Mouse (Mus musculus): ENCODE measurements around the gene Tor3a. TPM values are rescaled to one million over a fixed set of nuclear protein-coding genes. Genes with fewer than 3 reads are reported as not detected.

The Tor3a gene
- polyA plus RNA-seq, 1 experiment = 3.0 TPM

DNA sequence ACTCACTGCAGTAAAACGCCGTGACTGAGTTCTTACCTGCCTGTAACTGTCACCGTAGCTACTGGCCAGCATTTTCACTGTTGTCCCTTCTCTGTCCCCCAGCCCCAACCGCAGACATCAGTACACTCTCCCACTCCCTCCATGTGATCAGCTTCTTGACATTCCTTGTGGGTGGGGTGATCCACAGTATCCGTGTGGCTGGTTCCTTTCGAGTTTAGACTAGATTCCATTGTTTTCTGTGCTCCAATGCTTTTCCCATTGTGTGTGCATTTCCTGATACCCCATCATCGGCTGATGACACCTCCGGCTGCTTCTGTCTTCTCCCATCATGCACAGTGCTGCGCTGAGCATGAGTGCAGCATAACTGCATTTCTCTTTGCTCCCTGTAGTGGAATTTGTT, 23.5 kb downstream of the Tor3a start:
- TF ChIP-seq CTCF (IDR thresholded peaks at IDR 0.05; ENCODE audit: borderline replicate concordance, extremely low read depth, insufficient read depth, insufficient read length) = no peak
- no peak for TF ChIP-seq POLR2A (IDR thresholded peaks at IDR 0.05; ENCODE audit: borderline replicate concordance, extremely low read depth, insufficient read depth, insufficient read length, poor library complexity, severe bottlenecking)

DNA sequence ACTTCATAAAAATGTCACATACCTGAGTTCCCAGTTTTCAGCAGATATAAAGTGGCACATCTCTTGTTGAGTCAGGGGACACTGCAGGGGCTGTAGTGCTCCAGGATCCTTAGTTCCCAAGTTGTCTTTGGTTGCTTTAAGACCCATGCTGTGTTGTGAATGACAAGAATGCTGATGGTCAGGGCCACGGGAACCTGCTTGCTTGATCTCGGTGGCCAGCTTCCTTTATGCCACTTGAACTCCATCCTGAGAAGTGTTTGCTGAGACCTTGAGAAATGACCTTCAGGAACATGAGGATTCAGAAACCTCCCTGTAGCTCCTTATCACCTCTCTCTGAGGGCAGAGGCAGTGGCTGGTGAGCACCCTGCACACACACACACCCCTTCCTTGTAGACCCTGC, 25.5 kb downstream of the Tor3a start:
- TF ChIP-seq POLR2A (IDR thresholded peaks at IDR 0.05; ENCODE audit: borderline replicate concordance, extremely low read depth, insufficient read depth, insufficient read length, poor library complexity, severe bottlenecking) (no peak), CTCF (IDR thresholded peaks at IDR 0.05; ENCODE audit: borderline replicate concordance, extremely low read depth, insufficient read depth, insufficient read length) (no peak)
- no peak for DNase-seq (ENCODE audit: low read depth)

More for the DNA sequence above, 23.5 kb downstream of the Tor3a start:
- DNase-seq (ENCODE audit: low read depth) = no peak

DNA sequence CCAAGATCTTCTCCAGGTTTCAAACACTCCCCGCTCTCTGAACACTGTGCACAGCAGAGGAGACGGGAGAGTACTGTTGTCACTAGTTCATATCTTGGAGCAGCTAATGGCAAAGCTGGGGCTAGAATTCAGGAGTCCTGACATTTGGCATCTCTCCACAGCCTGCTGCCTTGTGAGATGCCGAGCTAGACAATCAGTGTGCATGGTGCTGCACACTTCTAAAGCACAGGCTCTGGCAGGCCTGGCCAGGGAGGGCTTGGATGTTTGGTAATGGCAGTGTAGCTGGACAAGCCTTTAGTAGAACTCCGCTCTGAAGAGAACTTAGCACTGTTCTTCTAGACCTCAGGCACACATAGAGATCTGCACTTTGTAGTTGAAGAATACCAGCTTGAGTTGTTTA, 28.2 kb downstream of the Tor3a start:
- peak; percentile 59 for DNase-seq (ENCODE audit: low read depth)
- TF ChIP-seq POLR2A (IDR thresholded peaks at IDR 0.05; ENCODE audit: borderline replicate concordance, extremely low read depth, insufficient read depth, insufficient read length, poor library complexity, severe bottlenecking) (no peak), CTCF (IDR thresholded peaks at IDR 0.05; ENCODE audit: borderline replicate concordance, extremely low read depth, insufficient read depth, insufficient read length) (no peak)

DNA sequence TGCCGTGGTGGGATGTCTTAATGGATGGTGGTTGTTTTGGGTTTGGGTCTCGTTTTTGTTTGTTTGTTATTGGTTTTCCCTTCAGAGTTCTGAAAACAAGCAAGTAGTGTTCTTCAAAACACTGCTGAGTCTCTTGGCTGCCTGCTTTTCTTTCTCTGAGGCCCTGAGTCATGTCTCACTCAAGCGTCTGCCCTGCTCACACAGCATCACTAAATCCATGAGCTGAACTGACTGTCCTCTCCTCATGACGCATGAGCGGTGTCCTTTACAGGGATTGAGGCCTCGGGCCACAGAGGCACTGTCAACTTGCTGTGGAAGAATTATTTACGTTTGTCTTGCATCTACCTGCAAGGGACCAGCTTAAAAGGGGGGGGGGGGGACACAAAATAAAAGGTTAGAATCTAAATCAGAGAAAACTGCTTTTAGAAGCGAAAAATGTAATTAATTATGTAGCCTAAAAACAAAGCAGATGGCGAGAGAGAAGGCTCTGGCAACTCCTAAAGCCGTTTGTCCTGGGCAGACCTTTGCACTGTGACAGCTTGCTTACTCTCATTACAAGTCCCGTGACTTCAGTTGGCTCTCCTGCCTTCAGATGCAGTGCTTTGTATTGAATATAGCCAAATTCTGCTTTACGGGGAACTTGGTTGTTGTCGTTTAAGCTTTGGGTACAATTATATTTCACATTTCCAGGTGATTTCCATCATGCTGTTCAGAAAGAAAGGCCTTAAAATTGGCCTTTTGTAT, 29.2 kb downstream of the Tor3a start:
- TF ChIP-seq CTCF (IDR thresholded peaks at IDR 0.05; ENCODE audit: borderline replicate concordance, extremely low read depth, insufficient read depth, insufficient read length) = no peak
- no peak for TF ChIP-seq POLR2A (IDR thresholded peaks at IDR 0.05; ENCODE audit: borderline replicate concordance, extremely low read depth, insufficient read depth, insufficient read length, poor library complexity, severe bottlenecking)
- DNase-seq (ENCODE audit: low read depth) = peak; percentile 63

DNA sequence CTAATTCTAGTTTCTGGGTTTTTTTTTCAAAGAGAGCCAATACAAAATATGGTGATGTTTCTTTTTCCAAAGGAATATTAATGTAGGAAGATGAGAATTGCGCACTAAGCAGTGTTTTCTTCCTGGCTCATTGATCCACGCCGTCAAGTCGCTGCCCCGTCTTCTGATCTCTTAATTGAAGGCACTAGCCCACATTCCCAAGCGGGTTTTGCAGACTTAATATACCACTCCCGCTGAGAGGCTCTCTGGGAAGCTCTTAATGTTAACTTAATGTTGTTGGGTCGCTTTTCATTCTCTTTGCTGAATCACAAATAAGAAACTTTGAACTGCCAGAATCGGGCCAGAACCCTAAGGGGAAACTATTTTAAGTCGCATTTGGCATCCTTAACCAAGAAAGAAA, 30.1 kb downstream of the Tor3a start:
- peak; percentile 55 for DNase-seq (ENCODE audit: low read depth)
- TF ChIP-seq CTCF (IDR thresholded peaks at IDR 0.05; ENCODE audit: borderline replicate concordance, extremely low read depth, insufficient read depth, insufficient read length) (no peak), POLR2A (IDR thresholded peaks at IDR 0.05; ENCODE audit: borderline replicate concordance, extremely low read depth, insufficient read depth, insufficient read length, poor library complexity, severe bottlenecking) (no peak)

DNA sequence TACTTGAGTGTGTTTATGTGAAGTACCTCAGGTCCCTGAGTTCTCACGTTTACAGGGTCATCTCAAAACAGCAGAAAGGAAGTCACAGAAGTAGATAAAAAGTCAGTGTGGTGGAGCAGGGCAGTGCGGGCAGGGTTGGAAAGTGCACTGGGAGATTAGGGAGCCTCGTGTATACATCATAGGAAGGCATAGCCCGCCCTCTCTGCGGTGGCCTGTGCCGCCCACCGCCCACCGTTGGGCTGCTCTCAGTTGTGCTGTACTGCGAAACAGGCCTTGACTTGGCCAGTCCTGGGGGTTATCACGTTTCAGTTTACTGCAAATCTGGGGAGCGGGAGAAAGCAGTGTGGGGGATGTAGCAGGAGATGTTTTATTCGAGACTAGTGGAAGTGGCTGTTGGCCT, 31.3 kb downstream of the Tor3a start:
- DNase-seq (ENCODE audit: low read depth) = no peak
- TF ChIP-seq POLR2A (IDR thresholded peaks at IDR 0.05; ENCODE audit: borderline replicate concordance, extremely low read depth, insufficient read depth, insufficient read length, poor library complexity, severe bottlenecking) (no peak), CTCF (IDR thresholded peaks at IDR 0.05; ENCODE audit: borderline replicate concordance, extremely low read depth, insufficient read depth, insufficient read length) (no peak)

DNA sequence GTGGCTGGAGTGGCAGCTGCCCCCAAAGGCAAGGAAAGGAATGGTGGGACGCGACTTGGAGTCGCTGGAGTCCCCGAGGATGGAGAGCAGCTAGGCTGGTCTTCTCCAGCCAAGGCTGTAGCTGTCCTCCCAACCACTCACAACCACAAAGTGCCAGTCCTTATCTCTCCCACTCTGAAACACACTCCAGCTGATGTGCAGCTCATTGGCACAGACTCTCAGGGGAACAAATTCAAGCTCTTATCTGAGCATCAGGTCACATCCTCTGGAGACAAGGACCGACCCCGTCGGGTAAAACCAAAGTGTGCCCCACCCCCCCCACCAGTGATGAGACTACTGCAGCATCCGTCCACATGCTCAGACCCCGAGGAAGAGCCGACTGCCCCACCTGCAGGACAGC, 32.3 kb downstream of the Tor3a start:
- no peak for DNase-seq (ENCODE audit: low read depth)
- TF ChIP-seq POLR2A (IDR thresholded peaks at IDR 0.05; ENCODE audit: borderline replicate concordance, extremely low read depth, insufficient read depth, insufficient read length, poor library complexity, severe bottlenecking) = no peak
- TF ChIP-seq CTCF (IDR thresholded peaks at IDR 0.05; ENCODE audit: borderline replicate concordance, extremely low read depth, insufficient read depth, insufficient read length) = no peak

DNA sequence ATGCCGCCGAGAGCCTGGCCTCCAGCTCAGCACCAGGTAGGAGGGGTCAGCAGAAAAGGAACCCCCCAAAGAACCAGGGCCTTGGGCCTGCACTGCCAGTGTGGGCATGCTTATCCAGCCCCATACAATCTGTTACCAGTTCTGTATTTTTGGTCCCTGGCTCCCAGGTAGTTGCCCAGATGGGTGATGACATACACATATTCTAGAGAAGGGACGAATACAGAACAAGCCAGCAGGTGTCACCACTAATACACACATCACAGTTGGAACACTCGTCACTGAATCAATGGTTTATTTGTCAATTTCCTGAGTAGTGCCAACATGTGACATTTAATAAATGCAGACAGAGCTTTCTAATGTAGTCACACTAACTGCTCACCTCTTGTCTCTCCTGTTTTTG, 33.6 kb downstream of the Tor3a start:
- peak; percentile 17; the same call in 1 of the 2 replicates for TF ChIP-seq CTCF (IDR thresholded peaks at IDR 0.05; ENCODE audit: borderline replicate concordance, extremely low read depth, insufficient read depth, insufficient read length)
- TF ChIP-seq POLR2A (IDR thresholded peaks at IDR 0.05; ENCODE audit: borderline replicate concordance, extremely low read depth, insufficient read depth, insufficient read length, poor library complexity, severe bottlenecking) = no peak
- peak; percentile 53 for DNase-seq (ENCODE audit: low read depth)

DNA sequence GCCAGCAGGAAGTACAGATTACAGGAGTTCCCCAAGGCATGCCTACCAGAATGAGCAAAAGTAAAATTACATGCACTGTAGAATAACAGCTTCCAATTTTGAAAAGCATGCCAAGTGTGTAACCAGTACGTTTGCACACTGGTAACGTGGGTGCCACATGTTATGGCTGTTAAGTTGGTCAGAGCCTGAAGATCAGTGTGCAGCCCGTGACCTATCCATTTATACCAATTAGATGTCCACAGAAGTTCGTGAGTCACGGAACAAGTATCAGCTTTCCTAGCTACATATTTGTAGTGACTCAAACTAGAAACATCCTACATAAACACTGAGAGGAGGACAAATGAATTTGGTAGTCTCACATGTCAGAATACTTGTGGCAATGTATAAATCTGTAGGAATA, 34.7 kb downstream of the Tor3a start:
- DNase-seq (ENCODE audit: low read depth) = no peak
- TF ChIP-seq POLR2A (IDR thresholded peaks at IDR 0.05; ENCODE audit: borderline replicate concordance, extremely low read depth, insufficient read depth, insufficient read length, poor library complexity, severe bottlenecking) (no peak), CTCF (IDR thresholded peaks at IDR 0.05; ENCODE audit: borderline replicate concordance, extremely low read depth, insufficient read depth, insufficient read length) (no peak)

DNA sequence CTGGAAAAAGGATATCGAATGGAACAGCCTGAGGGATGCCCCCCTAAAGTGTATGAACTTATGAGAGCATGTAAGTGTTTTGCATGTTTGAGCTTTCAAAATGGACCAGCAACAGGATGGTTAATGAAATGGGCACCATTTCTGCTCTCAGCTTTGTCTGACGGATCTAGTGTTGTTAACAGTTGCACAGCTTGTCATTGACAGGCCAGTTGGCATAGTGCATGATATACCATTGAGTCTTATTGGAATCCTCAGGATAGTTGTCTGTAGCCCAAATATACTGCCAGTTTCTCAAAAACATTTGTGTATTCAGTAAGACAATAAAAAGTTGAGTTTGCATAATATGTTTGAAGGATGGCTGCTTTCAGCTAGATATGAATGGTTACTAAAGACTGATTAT, 39.0 kb downstream of the Tor3a start:
- no peak for TF ChIP-seq POLR2A (IDR thresholded peaks at IDR 0.05; ENCODE audit: borderline replicate concordance, extremely low read depth, insufficient read depth, insufficient read length, poor library complexity, severe bottlenecking)
- no peak for TF ChIP-seq CTCF (IDR thresholded peaks at IDR 0.05; ENCODE audit: borderline replicate concordance, extremely low read depth, insufficient read depth, insufficient read length)
- peak; percentile 64 for DNase-seq (ENCODE audit: low read depth)

DNA sequence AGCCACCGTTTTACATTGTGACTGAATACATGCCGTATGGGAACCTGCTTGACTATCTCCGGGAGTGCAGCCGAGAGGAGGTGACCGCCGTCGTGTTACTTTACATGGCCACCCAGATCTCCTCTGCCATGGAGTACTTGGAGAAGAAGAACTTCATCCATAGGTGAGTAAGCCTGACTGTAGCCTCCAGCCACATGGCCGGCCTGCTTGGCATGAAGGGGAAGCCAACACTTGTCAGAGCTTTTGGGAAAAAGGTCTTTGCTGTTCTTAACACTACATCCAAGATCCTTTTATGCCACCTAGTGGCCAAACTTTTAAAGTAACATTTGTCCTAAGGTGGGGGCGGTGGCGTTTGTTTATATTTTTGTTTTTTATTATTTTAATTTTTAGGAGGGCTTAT, 41.1 kb downstream of the Tor3a start:
- DNase-seq (ENCODE audit: low read depth) = peak; percentile 75
- TF ChIP-seq CTCF (IDR thresholded peaks at IDR 0.05; ENCODE audit: borderline replicate concordance, extremely low read depth, insufficient read depth, insufficient read length) (peak; percentile 32; the same call in 1 of the 2 replicates), POLR2A (IDR thresholded peaks at IDR 0.05; ENCODE audit: borderline replicate concordance, extremely low read depth, insufficient read depth, insufficient read length, poor library complexity, severe bottlenecking) (no peak)

DNA sequence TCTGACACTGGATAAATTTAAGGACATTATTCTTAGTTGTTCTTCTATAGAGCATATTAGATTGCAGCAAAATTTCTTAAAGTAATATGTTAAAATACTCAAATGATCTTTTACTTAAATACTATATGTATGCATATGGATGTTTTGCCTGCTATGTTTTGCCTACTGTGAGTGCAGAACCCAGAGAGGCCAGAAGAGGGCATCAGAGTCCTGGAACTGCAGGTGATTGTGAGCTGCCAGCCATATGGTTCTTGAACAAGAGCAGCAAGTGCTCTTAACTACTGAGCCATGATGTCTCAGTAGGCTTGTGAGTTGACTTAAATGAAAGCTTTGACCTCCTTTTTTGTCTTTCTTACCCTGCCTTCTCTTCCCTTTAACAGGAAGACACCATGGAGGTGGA, 43.2 kb downstream of the Tor3a start:
- TF ChIP-seq CTCF (IDR thresholded peaks at IDR 0.05; ENCODE audit: borderline replicate concordance, extremely low read depth, insufficient read depth, insufficient read length) (peak; percentile 50; the same call in 1 of the 2 replicates), POLR2A (IDR thresholded peaks at IDR 0.05; ENCODE audit: borderline replicate concordance, extremely low read depth, insufficient read depth, insufficient read length, poor library complexity, severe bottlenecking) (no peak)
- DNase-seq (ENCODE audit: low read depth) = no peak

All from brain, embryonic 14.5 days (tissue).